Mouse (Mus musculus) heart, adult 9 months (tissue): ENCODE measurements around the gene Clrn2.
A peak's percentile ranks its signal among the peaks of the same experiment; 100 is the strongest.
"Not testable (repeated sequence)": the region's sequence is repeated elsewhere in the genome, so short reads cannot be mapped to it uniquely, and the experiment has no call there.

ENCODE experiments used
- DNase-seq, 2 experiments: peaks; one replicate each; pipeline ENCODE4 v3.0.0; 2022; ENCODE audit warnings: low spot score in 2 of 2

Clrn2 gene

GRCm38 (mm10) chr5:45453451-45453850 is at the start of gene Clrn2:
Gene Clrn2 (plus strand): TSS chr5:45453751.
- DNase-seq, result no peak

GRCm38 (mm10) chr5:45406129-45406528 is 47.4 kb upstream of the Clrn2 start:
- DNase-seq, result no peak

DNA sequence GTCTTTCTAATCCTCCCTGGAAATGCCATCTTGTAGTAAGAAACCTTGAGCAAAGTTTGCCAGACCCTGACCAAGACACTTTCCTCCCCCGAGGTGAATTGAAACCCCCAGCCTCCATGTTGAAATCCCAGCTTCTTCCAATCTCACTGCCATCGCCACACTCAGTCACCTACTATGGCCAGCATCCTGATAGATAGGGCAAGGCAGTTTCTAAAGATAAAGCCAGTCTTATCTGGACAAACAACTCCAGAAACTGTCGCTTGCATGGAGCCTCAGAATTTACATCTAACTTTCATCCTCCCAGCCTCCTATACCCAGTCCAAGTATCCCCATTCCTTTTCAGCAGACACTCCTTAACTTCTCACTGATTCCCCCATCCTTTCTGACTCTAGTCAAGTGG is 37.1 kb upstream of the Clrn2 start:
- DNase-seq, result no peak

GRCm38 (mm10) chr5:45417859-45418443 is 35.6 kb upstream of the Clrn2 start:
- DNase-seq, result no peak

- DNase-seq, result no peak
Measured at GRCm38 (mm10) chr5:45419841-45420638, 33.5 kb upstream of the Clrn2 start.

GRCm38 (mm10) chr5:45421881-45422844 is 31.4 kb upstream of the Clrn2 start:
- no peak for DNase-seq

- no peak for DNase-seq
Measured at GRCm38 (mm10) chr5:45424021-45424886, 29.3 kb upstream of the Clrn2 start.

DNA sequence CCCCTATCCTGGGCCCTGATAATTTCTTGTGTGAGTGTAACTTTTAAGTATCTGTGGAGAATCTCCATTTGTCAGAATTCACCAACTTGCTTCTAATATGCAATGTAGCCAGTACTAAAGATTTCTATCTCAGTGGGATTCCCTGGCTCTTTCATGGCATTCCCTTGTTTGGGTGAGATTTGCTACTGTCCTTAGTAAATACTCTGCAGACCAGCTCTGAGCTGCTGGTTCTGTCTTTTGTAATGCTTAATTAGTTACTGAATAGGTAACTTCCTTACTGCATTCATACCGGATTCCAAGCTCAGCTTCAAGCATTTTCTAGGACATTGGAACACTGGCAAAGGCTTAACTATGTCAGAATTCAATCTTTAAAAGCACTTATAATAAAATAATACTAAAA is 27.8 kb upstream of the Clrn2 start:
- DNase-seq, result not testable (repeated sequence)

- DNase-seq, result no peak
Measured at GRCm38 (mm10) chr5:45426416-45427034, 27.0 kb upstream of the Clrn2 start.

GRCm38 (mm10) chr5:45427891-45428290 is 25.7 kb upstream of the Clrn2 start:
- no peak for DNase-seq

- DNase-seq, result no peak
Measured at GRCm38 (mm10) chr5:45435967-45436950, 17.3 kb upstream of the Clrn2 start.

GRCm38 (mm10) chr5:45437826-45438225 is 15.7 kb upstream of the Clrn2 start:
- DNase-seq, result no peak

- DNase-seq, result no peak
Measured at GRCm38 (mm10) chr5:45438301-45438700, 15.2 kb upstream of the Clrn2 start.

DNA sequence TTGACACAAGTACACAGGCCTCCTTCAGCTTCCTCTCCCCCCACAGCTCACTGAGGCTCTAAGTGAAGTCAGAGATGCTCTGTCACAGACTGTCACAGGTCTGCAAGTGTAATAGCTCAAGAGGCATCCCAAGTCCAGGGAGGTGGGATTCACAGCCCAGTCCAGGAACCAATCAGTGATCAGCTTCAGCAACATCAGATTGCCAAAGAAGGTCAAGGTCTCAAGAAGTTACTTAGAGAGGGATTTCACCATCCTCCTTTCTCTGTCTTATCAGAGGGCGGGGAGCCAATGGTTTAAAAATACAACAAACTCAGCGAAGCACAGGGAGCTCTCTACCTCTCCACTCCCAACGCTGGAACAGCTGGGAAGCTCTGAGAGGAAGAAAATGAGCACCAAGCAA is 12.4 kb upstream of the Clrn2 start:
- DNase-seq, result peak in 1 of 2 experiments; percentile 5

GRCm38 (mm10) chr5:45441745-45442144 is 11.8 kb upstream of the Clrn2 start:
- no peak for DNase-seq

- DNase-seq, result no peak
Measured at GRCm38 (mm10) chr5:45444130-45444832, 9.3 kb upstream of the Clrn2 start.

GRCm38 (mm10) chr5:45448676-45449075 is 4.9 kb upstream of the Clrn2 start:
- no peak for DNase-seq

- no peak for DNase-seq
Measured at GRCm38 (mm10) chr5:45449206-45449605, 4.3 kb upstream of the Clrn2 start.
